Mouse (Mus musculus) heart, adult 18-20 months (tissue): ENCODE results near the gene Grrp1. TPM values are rescaled to one million over a fixed set of nuclear protein-coding genes. Genes with fewer than 3 reads are reported as not detected.
"Not testable (repeated sequence)": the region's sequence is repeated elsewhere in the genome, so short reads cannot be mapped to it uniquely, and the experiment has no call there.

Source experiments
- DNase-seq, 2 experiments: peaks; one replicate each; pipeline ENCODE4 v3.0.0; 2021 to 2022; ENCODE audit warnings: mixed read lengths in 1 of 2
- total RNA-seq, 2 experiments: library from RNA; stranded (reverse); gene quantifications; 2 replicates each; pipeline ENCODE4 v1.2.3; 2021

Gene Grrp1
- total RNA-seq, 2 experiments from 2014 or later = 5.1 to 6.3 TPM

DNA sequence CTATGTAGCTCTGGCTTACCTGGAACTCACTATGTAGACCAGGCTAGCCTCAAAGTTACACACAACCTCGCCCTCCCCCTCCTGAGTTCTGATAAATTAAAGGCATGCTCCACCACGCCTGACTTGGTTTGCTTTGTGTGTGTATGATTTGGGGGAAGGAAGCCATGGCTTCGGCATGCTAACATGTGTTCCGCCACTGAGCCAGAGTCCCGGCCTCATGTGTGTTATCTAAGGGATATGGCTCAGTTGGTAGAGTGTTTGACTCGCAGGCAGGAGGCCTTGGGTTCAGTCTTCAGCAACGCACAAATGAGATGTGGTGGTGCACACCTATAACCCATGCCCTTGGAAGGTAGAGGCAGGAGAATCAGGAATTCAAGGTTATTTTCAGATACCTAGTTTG lies 18.1 kb upstream of the Grrp1 start:
- DNase-seq = no peak

DNA sequence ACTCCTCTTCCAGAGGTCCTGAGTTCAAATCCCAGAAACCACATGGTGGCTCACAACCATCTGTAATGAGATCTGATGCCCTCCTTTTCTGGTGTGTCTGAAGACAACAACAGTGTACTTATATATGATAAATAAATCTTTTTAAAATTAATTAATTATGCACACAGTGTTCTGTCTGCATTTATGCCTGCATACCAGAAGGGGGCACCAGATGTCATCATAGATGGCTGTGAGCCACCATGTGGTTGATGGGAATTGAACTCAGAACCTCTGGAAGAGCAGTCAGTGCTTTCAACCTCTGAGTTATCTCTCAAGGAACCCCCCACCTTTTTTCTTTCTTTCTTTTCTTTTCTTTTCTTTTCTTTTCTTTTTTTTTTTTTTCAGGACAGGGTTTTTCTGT lies 15.7 kb upstream of the Grrp1 start:
- DNase-seq = not testable (repeated sequence)

DNA sequence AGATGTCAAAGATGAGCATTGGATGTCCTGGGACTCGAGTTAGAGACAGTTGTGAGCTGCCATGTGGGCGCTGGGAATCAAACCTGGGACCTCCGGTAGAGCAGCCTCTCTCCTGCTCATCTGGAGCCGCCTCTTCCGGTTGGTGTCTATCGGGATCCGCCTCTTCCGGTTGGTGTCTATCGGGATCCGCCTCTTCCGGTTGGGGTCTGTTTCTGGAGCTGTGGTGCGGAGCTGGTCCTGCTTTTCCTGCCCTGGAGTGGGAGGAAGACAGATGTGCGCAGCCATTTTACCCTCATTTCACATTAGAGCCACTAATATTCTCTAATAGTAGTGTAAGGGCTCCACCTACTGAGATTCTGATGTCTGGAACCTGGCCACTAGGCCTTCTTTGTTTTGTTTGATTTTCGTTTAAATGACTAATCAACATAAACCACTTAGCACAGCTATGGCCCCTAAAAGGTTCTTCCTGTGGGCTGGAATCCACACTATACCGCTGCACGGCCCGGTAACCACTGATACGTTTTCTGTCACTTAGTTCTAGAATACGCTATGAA lies 14.3 kb upstream of the Grrp1 start:
- no peak for DNase-seq

DNA sequence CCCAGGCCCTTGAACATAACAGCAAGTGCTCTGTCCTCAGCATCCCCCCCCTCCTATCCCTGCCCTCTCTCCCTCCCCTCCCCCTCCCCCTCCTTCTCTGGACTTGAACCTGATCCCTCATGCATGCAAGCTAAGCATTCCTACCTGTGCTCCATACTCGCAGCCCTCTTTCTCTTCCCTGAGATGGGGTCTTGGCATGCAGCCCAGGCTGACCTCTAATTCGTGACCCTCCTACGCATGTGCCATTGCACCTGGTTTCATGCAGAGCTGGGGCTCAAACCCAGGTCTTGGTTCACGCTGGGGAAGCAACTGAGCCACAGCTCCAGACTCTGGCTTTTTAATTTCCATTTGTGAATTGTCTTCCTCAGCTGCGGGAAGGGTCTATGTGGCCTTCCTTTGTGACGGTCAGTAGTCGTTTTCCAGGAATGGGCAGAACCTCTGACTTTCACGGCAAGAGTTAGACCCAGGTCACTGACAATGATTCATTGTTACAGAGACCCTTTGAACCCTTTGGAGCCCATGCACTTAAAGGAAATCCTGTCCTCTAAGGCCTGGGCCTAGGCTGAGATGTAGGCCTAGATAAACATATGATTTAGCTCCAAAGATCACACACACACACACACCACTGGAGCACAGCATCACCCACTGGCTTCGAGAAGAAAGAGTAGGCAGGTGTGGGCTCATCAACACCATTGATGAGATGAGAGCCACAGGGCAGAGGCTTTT lies 12.1 kb upstream of the Grrp1 start:
- DNase-seq = no peak

DNA sequence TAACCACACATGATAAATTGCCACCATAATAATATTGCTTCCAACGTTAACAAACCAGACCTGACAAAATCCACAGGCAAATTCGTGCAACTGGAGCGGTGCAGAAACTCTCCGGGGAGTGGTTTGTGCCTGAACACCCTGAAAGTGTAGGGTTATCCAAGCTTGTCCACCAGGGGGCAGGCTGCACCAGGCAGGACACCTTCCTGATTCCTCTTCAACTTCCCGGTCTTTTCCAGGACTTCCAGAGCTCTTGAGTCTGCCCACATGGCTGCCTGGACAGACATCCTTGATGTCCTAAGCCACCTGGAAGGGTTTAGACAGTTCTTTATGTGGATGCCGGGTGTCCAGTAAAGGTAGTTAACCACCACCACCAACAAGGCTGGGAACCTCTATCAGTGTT lies 9.3 kb upstream of the Grrp1 start:
- DNase-seq = peak; percentile 51 to 82

DNA sequence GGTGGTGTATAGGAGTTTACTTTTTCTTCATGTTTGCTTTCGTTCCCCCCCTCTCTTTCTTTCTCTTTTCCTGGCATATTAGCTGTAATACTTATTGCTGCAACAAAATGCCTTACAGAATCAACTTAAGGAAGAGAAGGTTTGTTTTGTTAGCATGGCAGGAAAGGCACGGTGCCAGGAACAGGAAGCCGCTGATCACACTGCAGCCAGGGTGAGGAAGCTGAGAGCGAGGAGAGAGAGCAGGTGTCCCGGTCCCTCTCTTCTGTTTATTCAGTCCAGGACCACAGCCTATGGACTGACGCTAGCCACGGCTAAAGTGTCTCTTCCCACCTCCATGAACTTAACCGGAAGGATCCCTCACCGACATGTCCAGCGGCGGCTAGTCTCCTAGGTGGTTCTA lies 4.4 kb upstream of the Grrp1 start:
- DNase-seq = no peak

DNA sequence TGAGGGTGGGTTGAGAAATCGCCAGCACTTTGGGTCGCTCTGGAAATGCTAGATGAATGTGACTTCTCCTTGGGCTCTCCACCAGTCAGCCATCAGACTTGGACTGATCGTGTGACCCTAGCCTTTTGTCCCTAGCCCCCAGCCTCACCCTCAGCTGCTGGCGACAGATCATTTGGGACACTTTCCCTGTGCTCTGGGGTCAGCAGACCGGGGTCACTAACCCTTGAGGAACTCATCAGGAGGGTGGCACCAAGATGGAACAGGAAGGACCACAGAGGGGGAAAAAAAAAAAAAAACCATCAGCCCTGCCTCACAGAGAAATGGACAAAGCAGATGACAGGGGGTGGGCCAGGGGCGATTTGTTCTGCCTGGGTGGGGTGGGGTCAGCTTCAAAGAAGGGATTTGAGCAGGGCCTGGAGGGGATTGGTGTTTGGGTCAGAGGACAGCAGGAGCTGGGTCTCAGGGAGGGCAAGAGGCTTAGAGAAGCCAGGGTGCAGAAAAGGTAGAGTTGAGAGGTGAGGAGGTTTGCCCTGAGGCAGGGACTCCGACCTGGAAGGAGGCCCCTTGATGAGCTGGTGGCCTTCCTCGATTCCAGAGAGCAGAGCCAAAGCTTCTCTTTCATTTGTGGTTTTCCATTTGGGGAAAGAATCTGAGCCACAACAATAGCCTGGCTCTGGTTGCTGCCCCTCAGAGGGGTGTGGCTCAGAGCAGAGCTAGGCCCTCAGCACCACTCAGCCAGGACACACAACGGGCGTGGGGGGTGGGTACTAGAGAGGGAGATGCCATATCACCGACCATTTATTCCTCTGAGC lies 3.5 kb upstream of the Grrp1 start:
- peak in 1 of 2 experiments; percentile 36 for DNase-seq

DNA sequence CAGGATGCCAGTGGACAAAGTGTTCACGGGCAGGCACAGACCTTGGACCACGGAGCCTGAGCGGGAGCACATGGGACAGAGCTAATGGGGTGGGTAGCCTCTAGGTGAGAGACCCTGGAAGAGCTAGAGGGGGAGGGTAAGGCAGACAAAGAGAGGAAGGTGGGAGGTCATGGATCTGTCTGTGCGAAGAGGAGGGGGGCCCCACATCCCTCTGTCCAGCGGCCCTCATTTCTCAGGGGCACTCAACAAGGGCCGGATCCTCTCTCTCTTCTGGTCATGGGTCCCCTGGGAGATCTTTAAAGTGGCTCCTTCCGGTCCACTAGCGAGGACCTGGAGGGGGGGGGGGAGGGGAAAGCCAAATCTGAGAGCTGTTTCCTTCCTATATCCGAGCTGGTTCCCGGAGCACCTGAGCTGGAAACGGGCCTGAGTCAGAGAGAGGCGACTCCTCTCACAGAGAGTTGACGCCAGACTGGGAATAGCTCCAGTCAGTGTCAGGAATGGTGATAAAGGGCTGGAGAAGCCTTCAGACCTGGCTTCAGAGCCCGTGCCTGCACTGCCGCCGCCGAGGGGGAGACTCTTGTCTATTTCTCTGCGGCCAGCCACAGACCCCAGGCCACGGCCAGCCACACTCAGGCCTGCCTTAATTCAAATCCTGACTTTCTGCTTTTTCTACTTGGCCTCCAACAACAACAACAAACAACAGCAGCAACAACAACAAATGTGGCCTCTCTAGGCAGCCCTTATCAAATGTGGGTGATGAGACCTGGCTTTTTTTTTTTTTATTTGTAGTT lies 2.7 kb upstream of the Grrp1 start:
- peak; percentile 65 to 77 for DNase-seq

DNA sequence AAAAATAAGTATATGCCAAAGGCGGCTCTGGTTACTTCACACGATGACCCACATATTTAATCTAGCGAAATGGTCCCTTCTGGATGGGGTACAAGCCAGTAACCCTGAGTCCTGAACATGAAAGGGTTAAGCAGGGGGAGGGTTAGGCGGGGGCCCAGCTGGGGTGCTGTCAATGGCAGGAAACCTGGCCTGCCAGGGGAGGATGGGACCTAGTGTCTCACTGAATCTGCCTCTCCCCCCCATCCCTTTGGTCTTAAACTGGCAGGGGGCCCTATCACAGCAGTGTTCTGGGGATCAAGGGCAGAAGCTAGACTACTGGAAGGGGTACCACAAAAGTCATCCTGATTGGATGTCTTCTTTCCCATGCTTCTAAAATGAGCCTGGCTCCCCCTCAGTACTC lies 1.9 kb upstream of the Grrp1 start:
- DNase-seq = peak; percentile 37 to 51

DNA sequence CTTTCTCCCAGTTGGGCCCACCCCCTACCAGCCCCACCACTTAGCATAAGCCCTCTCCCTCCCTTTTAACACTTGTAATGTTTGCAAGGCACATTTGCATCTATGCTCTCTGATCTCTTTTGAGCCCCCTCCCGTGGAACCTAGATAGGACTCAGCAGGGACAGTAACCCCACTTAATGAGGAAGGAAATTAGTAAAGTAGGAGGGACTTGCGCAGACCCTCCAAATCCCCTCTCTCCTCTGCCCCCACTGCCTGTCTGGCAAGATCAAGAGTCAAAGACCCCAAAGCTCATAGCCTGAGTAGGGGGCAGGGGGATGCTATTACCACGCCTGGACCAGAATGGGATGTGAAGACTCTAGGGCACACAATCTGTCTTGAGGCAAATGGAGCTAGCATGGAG lies 929 bp upstream of the Grrp1 start:
- no peak for DNase-seq

DNA sequence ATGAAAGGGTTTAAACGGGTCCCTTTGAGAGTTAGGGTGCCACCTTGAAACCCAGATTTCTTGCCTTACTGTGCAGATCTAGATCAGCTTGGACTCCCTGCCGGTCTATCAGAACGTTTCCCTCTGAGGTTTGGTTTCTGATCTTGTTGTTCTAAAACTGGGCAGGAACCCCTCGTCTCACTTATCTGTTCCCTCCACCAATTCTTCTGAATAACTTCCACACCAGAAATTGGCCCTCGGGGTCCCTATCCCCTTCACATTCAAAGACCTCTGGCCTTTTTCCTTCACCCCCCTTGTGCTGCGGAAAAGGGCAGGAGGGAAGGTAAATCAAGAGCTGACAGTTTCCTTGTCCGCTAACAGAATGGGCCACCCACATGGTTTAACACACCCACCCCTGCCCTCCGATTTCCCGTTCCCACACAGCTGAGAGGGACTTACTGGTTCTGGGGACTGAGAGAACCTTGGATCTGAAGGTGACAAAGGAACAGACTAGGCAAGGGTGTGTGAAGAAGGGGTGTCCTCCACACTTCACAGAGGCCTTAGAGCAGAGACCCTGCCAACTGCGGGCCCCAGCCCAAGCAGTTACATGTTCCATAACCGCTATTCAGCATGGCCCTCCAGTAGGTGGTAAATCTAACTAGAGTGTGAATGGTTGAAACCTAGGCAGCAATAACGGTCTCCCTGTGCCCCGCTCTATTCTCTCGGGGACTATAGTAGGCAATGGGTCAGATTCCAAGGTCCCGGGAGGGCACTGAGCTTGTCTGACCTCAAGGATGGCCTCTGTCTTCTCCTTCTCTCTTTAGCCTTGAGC lies 790 bp downstream of the Grrp1 start:
- peak in 1 of 2 experiments; percentile 20 for DNase-seq

DNA sequence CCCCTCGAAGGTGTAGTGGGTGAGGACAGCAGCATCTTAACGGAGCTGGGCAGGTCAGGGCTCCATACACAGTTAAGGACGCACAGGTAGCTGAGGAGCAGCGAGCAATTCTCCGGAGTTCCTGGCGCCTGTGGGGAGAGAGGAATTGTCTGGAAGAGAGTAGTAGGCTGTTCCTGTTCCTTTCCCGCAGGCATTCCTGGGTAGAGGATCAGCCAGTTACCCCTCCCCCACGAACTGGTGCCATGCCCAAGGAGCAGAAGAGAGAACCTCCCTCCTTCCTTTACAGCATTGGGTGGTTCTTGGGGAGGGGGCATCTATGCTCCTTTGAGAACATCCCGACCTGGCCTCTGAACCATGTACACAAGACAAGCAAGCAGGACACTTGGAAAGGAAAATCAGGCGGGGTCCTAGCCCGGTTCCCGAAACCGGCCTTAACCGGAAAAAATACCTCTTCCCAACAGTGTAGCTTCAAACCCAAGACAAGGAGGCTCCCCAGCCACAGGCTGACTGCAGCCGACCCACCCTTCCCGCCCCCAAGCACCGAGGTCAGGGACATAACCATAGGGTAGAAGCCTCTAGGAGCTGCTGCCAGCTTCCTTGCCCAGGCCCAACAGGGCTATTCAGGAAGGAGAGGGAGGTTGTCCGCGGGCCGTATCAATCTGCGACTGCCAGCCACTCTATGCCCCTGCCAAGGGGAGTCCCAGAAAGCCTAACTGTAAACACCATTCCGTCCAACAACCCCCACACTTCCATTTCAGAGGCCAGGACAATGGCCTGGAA lies 1.6 kb downstream of the Grrp1 start:
- peak; percentile 38 to 51 for DNase-seq

DNA sequence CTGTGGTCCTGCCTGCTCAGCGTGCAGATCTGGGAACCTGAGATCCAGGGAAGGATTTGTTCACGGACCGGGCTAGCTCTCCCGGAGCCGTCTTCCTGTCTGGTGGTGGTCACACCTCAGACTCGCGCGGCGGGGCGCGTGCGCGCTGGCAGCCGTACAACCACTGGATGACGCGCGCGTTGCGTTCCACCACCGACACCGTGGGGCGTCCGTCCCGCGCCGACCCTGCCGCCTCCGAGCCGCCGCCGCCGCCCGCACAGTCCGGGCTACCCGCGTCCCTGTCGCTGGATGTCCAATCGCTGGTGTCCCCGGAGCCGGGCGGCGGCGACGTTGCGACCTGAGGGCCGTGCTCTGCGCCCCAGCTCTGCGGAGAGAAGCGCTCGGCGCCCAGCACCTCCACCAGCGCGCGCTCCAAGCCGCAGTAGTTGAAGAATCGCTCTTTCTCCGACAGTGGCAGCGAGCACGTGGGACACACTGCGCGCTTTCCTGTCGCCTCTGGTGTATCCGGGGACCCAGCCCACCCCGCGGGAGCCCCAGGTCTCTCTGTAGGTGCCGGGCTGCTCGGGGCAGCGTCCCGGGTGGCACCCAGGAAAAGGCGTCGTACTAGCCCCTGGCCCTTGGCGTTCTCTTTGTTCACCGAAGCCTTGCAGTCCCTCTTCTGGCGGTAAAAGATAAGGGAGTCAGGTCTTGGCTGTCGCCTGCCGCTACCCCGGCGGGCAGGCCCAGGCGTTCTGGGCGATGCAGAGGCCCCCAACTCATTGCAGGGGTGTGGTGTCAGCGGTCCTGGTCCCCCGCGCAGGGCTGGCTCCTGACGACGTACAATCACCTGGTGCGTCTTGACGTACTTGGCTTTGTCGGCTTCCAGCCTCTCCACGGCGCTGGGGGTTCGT lies 2.4 kb downstream of the Grrp1 start:
- DNase-seq = peak; percentile 37 to 56

DNA sequence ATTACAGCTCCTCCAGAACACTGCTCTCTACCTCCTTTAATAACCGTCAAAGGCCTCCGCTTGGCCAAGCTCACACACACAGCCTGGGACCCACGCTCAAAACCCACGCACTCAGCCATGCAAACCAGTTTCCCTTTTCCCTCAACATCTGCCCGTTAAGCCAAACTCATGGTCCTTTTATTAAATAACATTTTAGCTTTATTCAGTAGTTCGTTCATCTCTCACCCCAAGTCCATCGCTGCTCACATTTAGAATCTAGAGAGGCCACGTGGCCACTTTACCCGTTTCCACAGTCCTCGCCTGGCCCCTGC lies 3.0 kb downstream of the Grrp1 start:
- DNase-seq = no peak

DNA sequence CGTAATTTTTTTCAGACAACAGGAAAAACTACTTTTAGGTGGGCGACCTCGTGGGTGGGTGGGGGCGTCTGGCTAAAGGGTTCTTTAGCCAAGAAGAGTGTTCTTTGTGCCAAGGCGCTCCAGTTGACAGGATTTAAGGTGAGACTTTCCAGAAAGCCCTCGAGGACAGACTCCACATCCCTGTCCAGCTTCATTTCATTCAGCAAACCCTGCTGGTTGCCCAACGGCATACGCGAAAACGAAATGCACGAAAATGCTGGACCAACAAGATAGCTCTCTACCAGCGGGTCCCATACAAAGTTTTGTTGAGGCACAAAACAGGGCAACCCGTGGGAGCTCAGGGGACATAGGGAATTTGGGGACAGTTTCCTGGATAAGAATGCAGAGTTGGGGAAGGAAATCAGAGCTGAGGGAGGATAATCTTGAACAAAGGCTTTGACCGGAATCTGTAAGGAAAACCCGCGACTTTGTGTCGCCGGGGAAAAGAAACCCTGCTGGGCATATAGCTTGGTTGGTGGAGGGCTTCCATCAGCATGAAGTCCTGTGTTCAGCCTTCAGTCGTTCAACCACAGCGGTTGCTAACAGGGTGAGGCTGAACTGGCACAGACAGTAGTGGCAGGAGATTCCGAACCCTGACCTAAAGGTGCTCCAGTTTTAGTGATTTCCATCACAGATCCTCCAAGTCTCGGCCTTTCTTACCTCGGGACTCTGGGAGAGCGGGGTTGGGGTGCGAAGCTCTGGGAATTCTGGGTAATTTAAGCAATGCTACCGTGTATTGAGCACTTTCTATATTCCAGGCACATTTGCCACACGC lies 3.6 kb downstream of the Grrp1 start:
- DNase-seq = peak in 1 of 2 experiments; percentile 24

DNA sequence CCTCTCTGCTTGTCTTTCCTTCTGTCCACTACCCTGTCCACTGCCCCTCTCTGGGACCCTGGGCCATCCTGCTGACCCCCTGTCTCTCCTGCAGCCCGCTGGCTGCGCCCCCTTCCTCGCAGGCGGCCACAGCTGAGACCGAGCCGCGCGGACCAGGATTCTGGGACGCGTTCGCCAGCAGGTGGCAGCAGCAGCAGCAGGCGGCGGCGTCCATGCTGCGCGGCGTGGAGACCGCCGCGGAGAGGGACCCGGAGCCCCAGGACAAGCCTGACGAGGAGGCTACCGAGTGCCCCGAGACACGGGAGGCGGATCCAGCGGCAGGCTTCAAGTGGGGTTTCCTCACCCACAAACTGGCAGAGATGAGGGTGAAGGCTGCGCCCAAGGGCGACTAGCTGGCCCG lies 4.3 kb downstream of the Grrp1 start:
- DNase-seq = peak; percentile 68 to 86

DNA sequence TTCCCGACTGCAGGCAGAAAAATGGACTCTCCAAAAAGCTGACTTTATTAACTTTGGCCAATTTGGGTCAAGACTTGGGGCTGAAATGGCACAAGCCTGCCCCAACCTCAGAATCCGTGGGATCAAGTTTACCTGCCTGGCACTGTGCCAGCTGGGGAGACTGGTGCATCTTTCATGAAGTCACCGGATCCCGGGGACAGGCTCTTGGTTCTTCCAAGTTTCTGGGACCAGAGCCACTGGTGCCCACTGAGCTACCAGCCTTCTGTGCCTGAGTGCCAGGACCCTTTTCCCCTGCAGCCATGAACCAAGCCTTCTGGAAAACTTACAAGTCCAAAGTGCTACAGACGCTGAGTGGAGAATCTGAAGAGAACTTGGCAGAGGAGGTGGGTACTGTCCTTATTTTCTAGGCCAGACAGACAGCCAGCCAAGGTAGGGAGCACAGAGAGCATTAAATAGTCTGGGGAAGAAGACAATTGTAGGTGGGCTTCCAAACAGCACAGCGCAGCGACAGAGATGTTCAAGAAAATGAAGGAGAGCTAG lies 7.1 kb downstream of the Grrp1 start, which contains the start of gene Gm30191:
Gene Gm30191 (plus strand): TSS at position 217 of the 540 bp plus-strand sequence.
- no peak for DNase-seq

DNA sequence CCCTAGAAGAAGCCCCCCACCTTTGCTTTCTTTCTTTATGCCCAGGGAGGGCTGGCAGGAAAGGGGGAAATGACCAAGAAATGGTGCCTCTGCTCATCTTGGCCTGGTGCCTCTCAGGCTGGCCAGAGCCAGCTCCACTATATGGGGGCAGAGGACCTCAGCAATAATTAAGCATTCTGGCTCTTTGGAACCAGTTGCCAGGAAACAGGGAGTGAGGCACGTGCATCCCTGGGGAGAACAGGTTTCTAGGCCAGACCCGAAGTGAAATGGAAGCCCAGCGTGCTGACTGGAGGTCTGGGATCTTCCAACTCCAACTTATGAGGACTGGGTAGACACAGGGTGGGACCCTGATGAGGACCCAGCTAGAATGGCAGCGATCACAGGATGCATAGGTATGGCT lies 7.7 kb downstream of the Grrp1 start:
- no peak for DNase-seq
